Mouse (Mus musculus) forebrain, embryonic 12.5 days (tissue): ENCODE measurements at regions not wholly inside any gene's neighbourhood (a gene's known extent, or its start where the extent isn't known, plus 50 kb on each side); places are given as distances from the start of the nearest gene placed in this dataset.

ENCODE experiments used
- ATAC-seq: fragments of 200-750 bp; cut with Nextera tagmentation; 2 replicates; pipeline ENCODE4 v1.8.0; 2017; ENCODE audit warnings: moderate TSS enrichment; ENCODE audit not compliant: low FRiP score
- H3K27ac ChIP-seq: fragments of 300-500 bp; sonication (generic); 2 replicates; pipeline ENCODE4 v1.5.1; 2016; ENCODE audit warnings: mild to moderate bottlenecking
- H3K27me3 ChIP-seq: fragments of 300-500 bp; sonication (generic); 2 replicates; pipeline ENCODE4 v1.6.1; 2016; ENCODE audit warnings: mild to moderate bottlenecking
- H3K36me3 ChIP-seq: fragments of 300-500 bp; sonication (generic); replicated peaks from 2 replicates; pipeline ENCODE4 v1.6.1; 2016; ENCODE audit warnings: mild to moderate bottlenecking
- H3K4me1 ChIP-seq: fragments of 300-500 bp; sonication (generic); 2 replicates; pipeline ENCODE4 v1.6.1; 2016
- H3K4me2 ChIP-seq: fragments of 300-500 bp; sonication (generic); 2 replicates; pipeline ENCODE4 v1.6.1; 2016; ENCODE audit warnings: mild to moderate bottlenecking, moderate library complexity
- H3K4me3 ChIP-seq: fragments of 300-500 bp; sonication (generic); replicated peaks from 2 replicates; pipeline ENCODE4 v1.5.1; 2016; ENCODE audit warnings: mild to moderate bottlenecking
- H3K9ac ChIP-seq: fragments of 300-500 bp; sonication (generic); 2 replicates; pipeline ENCODE4 v1.6.1; 2016; ENCODE audit warnings: mild to moderate bottlenecking
- H3K9me3 ChIP-seq: fragments of 300-500 bp; sonication (generic); 2 replicates; pipeline ENCODE4 v1.6.1; 2016
- WGBS: fragments of 180-500 bp; shearing (Covaris S2); methylation state at CpG from one replicate; pipeline ENCODE4 v1.1.7; 2016; 5-methylcytosine and 5-hydroxymethylcytosine counted together

DNA sequence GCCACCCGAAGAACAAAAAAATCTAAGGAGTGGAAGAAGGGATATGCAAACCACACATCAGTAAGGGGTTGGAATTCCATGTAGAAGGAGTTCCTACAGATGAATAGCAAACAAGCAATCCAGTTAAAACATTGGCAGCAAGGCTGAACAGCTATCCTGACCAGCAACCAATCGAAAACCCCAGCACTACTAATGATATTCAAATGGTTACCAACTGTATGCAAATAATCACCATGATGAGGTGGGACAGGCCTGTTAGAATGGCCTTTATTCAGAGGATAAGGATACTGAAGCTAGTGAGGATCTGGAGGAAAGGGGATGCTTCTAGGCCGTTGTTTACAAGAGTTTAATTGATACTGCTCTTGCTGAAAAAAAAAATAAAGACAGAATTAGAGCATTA is 166.0 kb upstream of the Grik3 start:
- 57% methylated on average over 3 of the region's 3 CpGs for WGBS
- no peaks in the 10 kb centered on the region; the same call in 1 of the 2 replicates for H3K4me1 ChIP-seq
- H3K27ac ChIP-seq = peak overlapping the region; percentile 54
- no peak overlapping the region for H3K4me2 ChIP-seq
- no peak overlapping the region for H3K9ac ChIP-seq
- H3K4me3 ChIP-seq = no peak overlapping the region
- no peaks in the 10 kb centered on the region for H3K36me3 ChIP-seq
- ATAC-seq = 0 out of 2 replicates have a peak, but pooled peaks have one; percentile 51
- H3K9me3 ChIP-seq = no peaks in the 10 kb centered on the region
- H3K27me3 ChIP-seq = peaks cover 24% of the 10 kb centered on the region; the same call in 1 of the 2 replicates

DNA sequence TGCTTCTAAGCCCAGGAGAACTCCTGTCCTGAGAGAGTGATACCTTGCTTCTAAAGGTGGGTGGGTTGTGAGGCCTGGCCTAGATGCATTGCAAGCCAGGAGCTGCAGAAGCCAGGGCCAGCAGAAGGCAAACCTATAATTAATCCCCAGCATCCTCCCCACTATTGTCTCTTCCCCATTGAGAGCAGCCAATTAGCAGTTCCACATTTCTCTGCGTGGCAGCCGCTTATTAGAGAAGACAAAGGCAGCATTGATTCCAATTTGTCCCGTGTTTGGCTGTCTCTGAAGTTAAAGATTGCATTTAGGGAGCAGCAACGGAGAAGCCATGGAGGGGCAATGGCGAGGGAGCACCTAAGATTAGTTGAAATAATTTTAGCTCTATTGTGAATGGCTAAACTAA is 171.2 kb upstream of the Grik3 start:
- 4% methylated on average over 5 of the region's 5 CpGs for WGBS
- Histone ChIP-seq H3K36me3 (no peaks in the 10 kb centered on the region), H3K9me3 (no peaks in the 10 kb centered on the region), H3K9ac (no peak overlapping the region), H3K27me3 (peaks cover 54% of the 10 kb centered on the region), H3K4me1 (peaks cover 23% of the 10 kb centered on the region), H3K4me3 (no peak overlapping the region), H3K4me2 (no peak overlapping the region), H3K27ac (peak overlapping the region; percentile 53; the same call in 1 of the 2 replicates)
- ATAC-seq = peak; percentile 63

DNA sequence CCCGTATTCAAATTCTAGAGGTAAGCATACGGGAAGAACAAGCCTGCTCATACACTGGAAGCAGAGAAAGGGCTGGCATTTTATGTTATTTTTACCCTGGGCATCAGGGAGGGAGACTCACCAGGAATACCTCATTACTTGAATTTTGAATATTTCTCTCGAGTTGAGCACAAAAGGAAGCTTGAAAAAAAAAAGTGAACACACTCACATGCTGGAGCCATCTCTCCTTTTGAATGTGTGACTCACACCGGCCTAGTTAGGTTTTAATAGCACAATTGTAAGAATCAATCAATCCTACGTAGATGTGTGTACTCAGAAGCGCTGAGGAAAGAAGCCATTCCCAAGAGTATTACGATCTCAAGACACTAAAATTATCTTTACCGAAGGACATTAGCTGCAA is 172.2 kb upstream of the Grik3 start:
- no peak overlapping the region for H3K4me2 ChIP-seq
- no peaks in the 10 kb centered on the region for H3K36me3 ChIP-seq
- WGBS = 46% methylated on average over 8 of the region's 8 CpGs
- 0 out of 2 replicates have a peak overlapping the region, but pooled peaks have one; percentile 46 for H3K27ac ChIP-seq
- no peaks in the 10 kb centered on the region for H3K9me3 ChIP-seq
- H3K4me1 ChIP-seq = peaks cover 28% of the 10 kb centered on the region
- H3K9ac ChIP-seq = no peak overlapping the region
- H3K27me3 ChIP-seq = peaks cover 60% of the 10 kb centered on the region
- no peak overlapping the region for H3K4me3 ChIP-seq
- no peak for ATAC-seq

DNA sequence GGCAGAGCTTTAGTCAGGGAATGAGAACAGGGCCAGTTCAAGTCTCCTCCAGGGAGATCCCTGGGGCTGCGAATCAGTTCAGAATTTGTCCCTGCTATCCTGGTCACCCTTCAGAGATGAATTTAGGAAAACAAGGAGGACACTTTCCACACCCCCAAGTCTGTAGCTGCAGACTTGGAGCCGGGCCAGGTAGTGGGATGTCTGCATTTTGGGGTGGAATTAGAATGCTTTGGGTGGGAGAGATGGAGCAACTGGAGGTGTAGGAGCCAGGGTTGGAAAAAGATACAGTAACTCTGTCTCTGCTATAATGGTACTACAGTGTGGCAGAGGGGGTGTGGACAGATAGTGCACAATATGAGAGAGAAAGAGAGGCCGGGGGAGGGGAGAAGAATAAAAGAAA is 173.6 kb upstream of the Grik3 start:
- Histone ChIP-seq H3K36me3 (no peaks in the 10 kb centered on the region), H3K4me2 (no peak overlapping the region), H3K9ac (no peak overlapping the region), H3K9me3 (no peaks in the 10 kb centered on the region), H3K27me3 (peaks cover 70% of the 10 kb centered on the region), H3K27ac (no peak overlapping the region), H3K4me3 (no peak overlapping the region), H3K4me1 (peaks cover 37% of the 10 kb centered on the region)
- 84% methylated on average over 3 of the region's 3 CpGs for WGBS
- no peak for ATAC-seq

DNA sequence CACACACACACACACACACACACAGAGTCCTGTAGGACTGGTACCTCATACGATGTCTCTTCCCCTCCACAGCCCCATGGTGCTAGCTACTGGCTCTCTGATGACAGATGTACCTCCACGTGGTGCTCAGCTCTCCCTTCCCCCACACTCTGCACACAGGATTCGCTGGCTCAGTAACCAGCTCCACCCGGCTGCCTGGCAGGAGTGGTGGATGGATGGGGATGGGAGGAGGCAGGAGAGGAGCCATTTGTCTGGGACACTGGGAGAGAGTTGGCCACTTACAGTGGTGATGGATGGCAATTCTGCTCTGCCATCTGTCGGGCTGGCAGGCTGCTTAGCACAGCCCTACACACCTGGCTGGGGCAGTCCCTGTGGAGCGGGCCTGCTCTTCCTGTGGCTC is 174.7 kb upstream of the Grik3 start:
- ATAC-seq = peak; percentile 75
- H3K27ac ChIP-seq = 0 out of 2 replicates have a peak overlapping the region, but pooled peaks have one; percentile 27
- no peak overlapping the region for H3K4me2 ChIP-seq
- H3K9ac ChIP-seq = no peak overlapping the region
- H3K4me3 ChIP-seq = no peak overlapping the region
- 29% methylated on average over 6 of the region's 6 CpGs for WGBS
- peaks cover 73% of the 10 kb centered on the region for H3K27me3 ChIP-seq
- no peaks in the 10 kb centered on the region for H3K9me3 ChIP-seq
- H3K4me1 ChIP-seq = peaks cover 37% of the 10 kb centered on the region
- H3K36me3 ChIP-seq = no peaks in the 10 kb centered on the region

DNA sequence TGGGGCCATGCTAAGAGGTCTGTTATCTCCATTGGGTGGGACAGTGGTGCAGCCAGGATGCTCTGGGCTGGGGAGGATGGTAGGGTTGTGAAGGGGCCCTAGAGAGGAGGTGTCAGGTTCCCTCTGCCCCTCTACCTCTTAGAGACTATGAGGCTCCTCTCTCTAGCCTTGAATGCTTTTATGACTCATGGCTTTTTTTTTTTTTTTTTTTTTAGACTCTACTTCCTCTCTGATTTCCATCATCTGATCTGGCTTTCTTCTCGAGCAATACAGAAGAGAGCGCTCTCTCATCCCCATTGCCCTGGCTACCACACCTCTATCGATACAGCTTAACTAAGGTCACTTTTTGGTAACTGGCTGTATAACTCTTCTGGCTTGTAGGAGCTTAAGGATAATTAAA is 176.6 kb upstream of the Grik3 start:
- no peaks in the 10 kb centered on the region for H3K9me3 ChIP-seq
- peaks cover 31% of the 10 kb centered on the region for H3K4me1 ChIP-seq
- no peak overlapping the region for H3K27ac ChIP-seq
- no peak overlapping the region for H3K4me3 ChIP-seq
- H3K36me3 ChIP-seq = no peaks in the 10 kb centered on the region
- no peak for ATAC-seq
- 75% methylated on average over 3 of the region's 3 CpGs for WGBS
- H3K27me3 ChIP-seq = peaks cover 74% of the 10 kb centered on the region
- no peak overlapping the region for H3K9ac ChIP-seq
- peak overlapping the region; percentile 25; the same call in 1 of the 2 replicates for H3K4me2 ChIP-seq

DNA sequence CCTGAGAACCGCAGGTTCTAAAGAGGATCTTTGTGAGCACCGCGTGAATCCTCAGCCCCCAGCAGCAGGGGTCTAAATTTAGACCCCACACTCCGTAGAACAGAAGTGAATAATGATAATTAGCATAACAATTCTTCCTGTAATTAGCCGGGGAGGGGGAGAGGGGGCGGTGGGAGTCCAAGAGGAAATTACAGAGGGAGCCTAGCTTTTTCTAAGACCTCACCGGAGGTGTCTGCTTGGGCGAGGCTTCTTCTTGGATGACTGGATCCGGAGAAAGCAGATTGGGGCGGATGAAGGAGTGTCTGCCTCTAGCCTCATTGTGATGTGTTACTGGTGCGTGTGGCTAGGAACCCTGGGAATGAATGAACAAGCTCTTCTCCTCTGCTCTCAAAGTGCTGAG is 177.2 kb upstream of the Grik3 start:
- Histone ChIP-seq H3K9ac (no peak overlapping the region), H3K27ac (no peak overlapping the region), H3K4me2 (peak overlapping the region; percentile 25; the same call in 1 of the 2 replicates), H3K4me1 (peaks cover 35% of the 10 kb centered on the region), H3K9me3 (no peaks in the 10 kb centered on the region), H3K4me3 (no peak overlapping the region), H3K36me3 (no peaks in the 10 kb centered on the region), H3K27me3 (peaks cover 71% of the 10 kb centered on the region)
- ATAC-seq = peak; percentile 34; the same call in 1 of the 2 replicates
- 0% methylated on average over 11 of the region's 11 CpGs for WGBS

DNA sequence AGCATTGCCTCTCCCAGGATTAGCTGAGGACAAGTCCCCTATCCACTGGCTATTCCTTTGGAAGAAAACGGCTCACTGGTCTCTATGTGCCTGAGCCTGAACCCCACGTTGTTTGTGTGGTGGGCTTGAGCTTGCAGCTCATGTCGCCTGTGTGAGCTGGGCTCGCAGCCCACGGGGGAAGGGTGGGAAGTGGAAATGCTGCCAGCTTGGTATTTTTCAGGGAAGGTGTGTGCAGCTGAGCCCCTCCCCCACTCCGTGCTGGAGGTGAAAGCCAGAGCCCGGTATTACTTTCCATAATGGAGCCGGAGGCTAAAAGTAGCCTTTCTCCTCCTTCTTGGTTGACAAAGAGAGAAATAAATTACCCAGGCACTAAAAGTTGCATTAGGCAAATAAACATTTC is 180.5 kb upstream of the Zc3h12a start:
- no peak overlapping the region for H3K27ac ChIP-seq
- H3K27me3 ChIP-seq = peaks cover 55% of the 10 kb centered on the region
- H3K4me1 ChIP-seq = peaks cover 20% of the 10 kb centered on the region
- H3K36me3 ChIP-seq = no peaks in the 10 kb centered on the region
- H3K4me2 ChIP-seq = no peak overlapping the region
- no peaks in the 10 kb centered on the region for H3K9me3 ChIP-seq
- no peak overlapping the region for H3K9ac ChIP-seq
- no peak overlapping the region for H3K4me3 ChIP-seq
- WGBS = 39% methylated on average over 8 of the region's 8 CpGs
- ATAC-seq = no peak

DNA sequence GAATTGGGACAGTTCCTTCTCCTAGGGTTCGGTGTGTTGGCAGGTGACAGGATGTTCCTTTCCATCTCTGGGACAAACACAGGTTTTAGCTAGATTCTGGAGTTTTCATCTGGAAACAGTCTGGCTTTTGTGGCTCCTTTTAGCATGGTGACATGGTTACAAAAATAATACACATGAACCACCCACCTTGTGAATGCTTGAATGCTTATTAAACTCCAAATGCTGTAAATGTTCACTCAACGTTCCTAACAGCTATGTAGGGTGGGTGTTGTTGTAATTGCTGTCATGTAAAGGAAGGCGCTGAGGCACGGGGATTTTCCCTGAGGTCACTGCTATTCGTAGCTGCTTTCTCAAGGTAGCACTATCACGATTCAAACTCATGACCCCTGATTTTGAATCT is 178.1 kb upstream of the Zc3h12a start:
- Histone ChIP-seq H3K36me3 (no peaks in the 10 kb centered on the region), H3K4me1 (peaks cover 16% of the 10 kb centered on the region), H3K9me3 (no peaks in the 10 kb centered on the region), H3K4me3 (no peak overlapping the region), H3K9ac (no peak overlapping the region), H3K27me3 (peaks cover 45% of the 10 kb centered on the region), H3K27ac (no peak overlapping the region), H3K4me2 (no peak overlapping the region)
- WGBS = 82% methylated on average over 6 of the region's 6 CpGs
- ATAC-seq = no peak

DNA sequence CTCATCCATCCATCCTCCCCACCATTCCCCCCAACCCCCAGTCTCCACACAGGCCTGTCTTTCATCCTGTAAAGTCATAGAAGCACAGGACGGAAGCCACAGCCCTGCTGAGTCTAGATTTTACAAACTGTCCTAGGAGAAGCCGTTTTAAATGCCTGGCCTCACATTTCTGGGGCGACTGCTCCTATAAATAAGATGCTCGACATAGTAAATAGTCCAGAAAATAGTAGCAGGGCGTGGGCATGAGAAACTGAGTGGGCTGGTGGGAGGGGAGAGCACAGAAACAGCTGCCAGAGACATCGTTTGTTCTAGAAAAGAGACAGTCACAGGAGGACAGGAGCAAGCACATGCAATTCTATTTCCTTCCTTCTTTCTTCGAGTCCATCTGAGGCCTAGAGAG is 175.0 kb upstream of the Zc3h12a start:
- ATAC-seq = no peak
- peaks cover 11% of the 10 kb centered on the region for H3K4me1 ChIP-seq
- H3K4me3 ChIP-seq = no peak overlapping the region
- peaks cover 46% of the 10 kb centered on the region for H3K27me3 ChIP-seq
- no peak overlapping the region for H3K4me2 ChIP-seq
- no peak overlapping the region for H3K27ac ChIP-seq
- H3K9me3 ChIP-seq = no peaks in the 10 kb centered on the region
- WGBS = 76% methylated on average over 7 of the region's 7 CpGs
- no peak overlapping the region for H3K9ac ChIP-seq
- H3K36me3 ChIP-seq = no peaks in the 10 kb centered on the region

DNA sequence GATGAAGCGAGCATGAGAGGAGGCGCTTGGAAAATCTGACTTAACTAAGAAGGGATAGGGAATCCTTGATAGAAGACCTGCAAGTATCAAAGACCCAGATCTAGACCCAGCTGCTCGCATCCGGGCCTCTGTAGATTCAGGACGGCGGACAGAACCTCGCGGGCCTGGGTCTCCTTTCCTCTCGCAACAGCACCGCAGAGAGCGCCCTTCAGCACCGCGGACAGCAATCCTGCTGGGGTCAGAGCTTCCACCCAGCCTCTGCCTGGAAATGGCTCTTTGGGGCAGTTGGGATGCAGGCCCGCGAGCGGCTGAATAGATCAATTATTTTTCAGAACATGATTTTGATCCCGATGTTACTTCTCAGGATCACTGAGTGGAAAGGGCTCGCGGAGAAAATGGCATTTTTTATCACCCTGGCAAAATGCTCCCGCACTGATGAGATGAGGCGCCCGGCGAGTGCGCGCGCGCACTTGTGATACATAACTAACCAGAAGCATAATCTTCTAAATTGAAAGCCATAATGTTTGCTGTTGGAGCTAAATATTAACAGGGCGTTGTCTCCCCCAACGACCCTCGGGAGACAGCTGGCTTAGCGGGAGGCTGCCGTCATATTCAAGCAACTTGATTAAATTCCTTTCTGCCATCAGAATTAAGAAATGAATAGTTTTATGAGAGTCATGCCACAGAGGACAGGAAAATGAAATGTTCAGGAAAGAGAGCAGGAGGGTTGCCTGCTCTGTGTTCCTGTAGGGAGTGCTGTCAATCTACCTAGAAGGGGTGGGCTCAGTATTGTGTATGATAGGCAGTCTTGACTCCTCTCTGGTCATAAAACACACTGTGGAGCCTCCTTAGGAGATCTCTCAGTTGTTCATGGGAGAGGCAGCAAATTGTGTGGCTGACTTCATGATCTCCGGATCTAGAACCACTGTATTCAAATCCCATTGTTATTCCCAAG is 173.1 kb upstream of the Zc3h12a start:
- Histone ChIP-seq H3K4me2 (0 out of 2 replicates have a peak overlapping the region, but pooled peaks have one; percentile 23), H3K27me3 (peaks cover 38% of the 10 kb centered on the region), H3K4me1 (peaks cover 10% of the 10 kb centered on the region), H3K9me3 (no peaks in the 10 kb centered on the region), H3K36me3 (no peaks in the 10 kb centered on the region), H3K9ac (no peak overlapping the region), H3K27ac (peak overlapping the region; percentile 19; the same call in 1 of the 2 replicates), H3K4me3 (no peak overlapping the region)
- 22% methylated on average over 33 of the region's 33 CpGs for WGBS
- ATAC-seq = no peak

DNA sequence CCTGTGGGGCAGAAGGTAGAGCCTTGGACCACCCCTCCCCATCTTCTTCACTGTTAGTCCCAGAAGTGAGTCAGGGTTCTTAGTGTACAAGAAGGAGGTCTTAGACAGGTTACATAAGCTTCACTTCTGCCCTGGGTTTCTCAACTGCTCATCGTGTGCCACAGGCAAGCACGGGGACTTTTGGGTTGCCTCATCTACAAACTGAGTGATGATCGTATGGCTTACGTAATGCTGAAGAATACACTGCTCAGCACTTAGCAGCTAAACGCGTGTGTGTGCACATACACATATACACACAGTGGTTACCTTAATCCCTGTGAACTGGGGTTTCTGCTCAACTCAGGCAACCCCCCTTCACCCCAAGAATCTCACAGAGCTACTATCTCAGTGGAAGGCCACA is 163.1 kb upstream of the Zc3h12a start:
- ATAC-seq = no peak

More for the DNA sequence above, 163.1 kb upstream of the Zc3h12a start:
- Histone ChIP-seq H3K36me3 (no peaks in the 10 kb centered on the region), H3K27me3 (peaks cover 26% of the 10 kb centered on the region), H3K27ac (no peak overlapping the region), H3K9me3 (peaks cover 6% of the 10 kb centered on the region; the same call in 1 of the 2 replicates), H3K4me3 (no peak overlapping the region), H3K4me1 (peaks cover 20% of the 10 kb centered on the region), H3K9ac (no peak overlapping the region), H3K4me2 (no peak overlapping the region)
- 92% methylated on average over 6 of the region's 6 CpGs for whole genome bisulfite sequencing
